ENCODE assay signal across 9 mouse cellular contexts in genomic region chr2:170596726-170597125, GRCm38 (mm10). TPM values are rescaled to one million over a fixed set of nuclear protein-coding genes. Genes with fewer than 3 reads are reported as not detected.
DNase-seq lines count a peak whose midpoint lies in the region; ATAC-seq lines count a peak whose summit lies in the region.
"Had no signal": no experiment of that assay in that cellular context is flagged by ENCODE, and none has a peak within 500 bp of the region (broad histone marks: within the 10 kb centered on the region; RNA-seq: fewer than 3 reads in every experiment).

No protein-coding gene starts in this region.

- no peaks in the 10 kb centered on the region for H3K4me1 ChIP-seq in intestine, embryonic 14.5 days (replicated peaks; ENCODE audit: control insufficient read depth, insufficient read depth, low read length)
- no peaks in the 10 kb centered on the region for H3K4me1 ChIP-seq in intestine, embryonic 15.5 days (replicated peaks)
- H3K4me1 ChIP-seq in limb, embryonic 11.5 days (ENCODE audit: control insufficient read depth, insufficient read depth, low read length), result peaks cover 5% of the 10 kb centered on the region
- H3K4me1 ChIP-seq: embryonic facial prominence, embryonic 12.5 days had no signal

- no peak overlapping the region for H3K9ac ChIP-seq in intestine, embryonic 14.5 days (ENCODE audit: low read length)
- H3K9ac ChIP-seq in intestine, embryonic 15.5 days, result no peak overlapping the region
- no peak overlapping the region for H3K9ac ChIP-seq in limb, embryonic 11.5 days (ENCODE audit: low read length)
- H3K9ac ChIP-seq: embryonic facial prominence, embryonic 12.5 days had no signal

- 0% methylated on average over 1 of the region's 1 CpGs for WGBS in intestine, embryonic 14.5 days
- WGBS in intestine, embryonic 15.5 days, result 0% methylated on average over 1 of the region's 1 CpGs
- WGBS in limb, embryonic 11.5 days, result 0% methylated on average over 1 of the region's 1 CpGs

- H3K36me3 ChIP-seq in intestine, embryonic 14.5 days (ENCODE audit: control insufficient read depth, insufficient read depth, low read length), result no peaks in the 10 kb centered on the region
- H3K36me3 ChIP-seq in intestine, embryonic 15.5 days, result no peaks in the 10 kb centered on the region
- H3K36me3 ChIP-seq in limb, embryonic 11.5 days (ENCODE audit: control insufficient read depth, insufficient read depth, low read length), result no peaks in the 10 kb centered on the region
- H3K36me3 ChIP-seq: embryonic facial prominence, embryonic 12.5 days had no signal

- no peak overlapping the region for H3K4me2 ChIP-seq in intestine, embryonic 14.5 days (ENCODE audit: low read length)
- H3K4me2 ChIP-seq in intestine, embryonic 15.5 days (replicated peaks), result no peak overlapping the region
- H3K4me2 ChIP-seq in limb, embryonic 11.5 days (ENCODE audit: low read depth, severe bottlenecking), result no peak overlapping the region
- H3K4me2 ChIP-seq: embryonic facial prominence, embryonic 12.5 days had no signal

- H3K27me3 ChIP-seq in intestine, embryonic 14.5 days (replicated peaks; ENCODE audit: control insufficient read depth, insufficient read depth, low read length), result no peaks in the 10 kb centered on the region
- H3K27me3 ChIP-seq in intestine, embryonic 15.5 days (replicated peaks), result no peaks in the 10 kb centered on the region
- no peaks in the 10 kb centered on the region for H3K27me3 ChIP-seq in limb, embryonic 11.5 days (ENCODE audit: control insufficient read depth, insufficient read depth, low read length)
- H3K27me3 ChIP-seq: embryonic facial prominence, embryonic 12.5 days had no signal

- H3K4me3 ChIP-seq in intestine, embryonic 14.5 days (ENCODE audit: low read depth, low read length), result no peak overlapping the region
- no peak overlapping the region for H3K4me3 ChIP-seq in intestine, embryonic 15.5 days (replicated peaks)
- H3K4me3 ChIP-seq in limb, embryonic 11.5 days (ENCODE audit: low read depth, low read length), result no peak overlapping the region
- H3K4me3 ChIP-seq: embryonic facial prominence, embryonic 12.5 days had no signal

- DNase-seq in intestine, embryonic 14.5 days (ENCODE audit: low spot score), result peak; percentile 81
- DNase-seq in ZHBTc4 (ENCODE audit: low read depth, low spot score), result peak; percentile 82
- peak; percentile 74 for DNase-seq in embryo, embryonic 10 days (ENCODE audit: low spot score)
- peak; percentile 47 to 81 for DNase-seq in kidney, adult 8-10 months
- peak; percentile 86 for DNase-seq in limb, embryonic 11.5 days (ENCODE audit: low spot score)
- DNase-seq in right cerebral cortex, adult 18-20 months, result peak; percentile 71
- no peak for DNase-seq in T-cell, adult 2 months (ENCODE audit: low spot score)

- ATAC-seq in intestine, embryonic 14.5 days (replicated peaks; ENCODE audit: low FRiP score, low TSS enrichment, low read depth), result no peak
- ATAC-seq in intestine, embryonic 15.5 days, result no peak
- ATAC-seq in limb, embryonic 11.5 days (ENCODE audit: insufficient number of reproducible peaks, low FRiP score, low TSS enrichment, low read depth), result no peak

- no peak overlapping the region for H3K27ac ChIP-seq in intestine, embryonic 14.5 days (ENCODE audit: low read depth)
- no peak overlapping the region for H3K27ac ChIP-seq in intestine, embryonic 15.5 days
- H3K27ac ChIP-seq in limb, embryonic 11.5 days (replicated peaks; ENCODE audit: low read depth, low read length), result no peak overlapping the region
- H3K27ac ChIP-seq: embryonic facial prominence, embryonic 12.5 days had no signal

- H3K9me3 ChIP-seq in intestine, embryonic 14.5 days (ENCODE audit: control insufficient read depth, low read length), result no peaks in the 10 kb centered on the region
- no peaks in the 10 kb centered on the region for H3K9me3 ChIP-seq in intestine, embryonic 15.5 days
- H3K9me3 ChIP-seq in limb, embryonic 11.5 days (ENCODE audit: control insufficient read depth, low read length), result no peaks in the 10 kb centered on the region; the same call in 1 of the 2 replicates

RNA-seq across cellular contexts. Expression of gene 4930470P17Rik, which starts 5.1 kb away (rescaled TPM):
- not detected in 2 replicates for polyA plus RNA-seq in intestine, embryonic 14.5 days (2014; fragmentation: Nextera tagmentation; extraction: Ambion mirVana)
- polyA plus RNA-seq in intestine, embryonic 15.5 days (2015; fragmentation: Nextera tagmentation; extraction: Ambion mirVana), result not detected in 2 replicates
- polyA plus RNA-seq in limb, embryonic 11.5 days (2014; fragmentation: Nextera tagmentation; extraction: Ambion mirVana), result not detected in 2 replicates
- polyA plus RNA-seq: embryonic facial prominence, embryonic 12.5 days had no signal
